Mouse (Mus musculus): ENCODE measurements at regions not wholly inside any gene's neighbourhood (a gene's known extent, or its start where the extent isn't known, plus 50 kb on each side); places are given as distances from the start of the nearest gene placed in this dataset.

GRCm38 (mm10) chr2:168837951-168838570 is 70.3 kb upstream of the Sall4 start:
- no peak for TF ChIP-seq CTCF (IDR thresholded peaks at IDR 0.05; ENCODE audit: control insufficient read depth, insufficient read depth, insufficient replicate concordance, low read depth, low read length)
- TF ChIP-seq POLR2A (IDR thresholded peaks at IDR 0.05; ENCODE audit: control insufficient read depth, low read depth, low read length): no peak
- Histone ChIP-seq H3K27ac (ENCODE audit: control insufficient read depth, insufficient read depth, low read depth, low read length) (no peak overlapping the region), H3K27me3 (ENCODE audit: control insufficient read depth, insufficient read depth, low read length) (peaks cover 6% of the 10 kb centered on the region; the same call in 1 of the 2 replicates), H3K4me3 (ENCODE audit: control insufficient read depth, low read depth, low read length) (no peak overlapping the region), H3K36me3 (ENCODE audit: control insufficient read depth, insufficient read depth, low read length) (no peaks in the 10 kb centered on the region), H3K4me1 (ENCODE audit: control insufficient read depth, insufficient read depth, low read length) (peaks cover 11% of the 10 kb centered on the region)

GRCm38 (mm10) chr2:168834771-168835170 is 67.0 kb upstream of the Sall4 start:
- no peaks in the 10 kb centered on the region for H3K27me3 ChIP-seq (ENCODE audit: control insufficient read depth, insufficient read depth, low read length)
- H3K4me3 ChIP-seq (ENCODE audit: control insufficient read depth, low read depth, low read length): no peak overlapping the region
- no peak overlapping the region for H3K27ac ChIP-seq (ENCODE audit: control insufficient read depth, insufficient read depth, low read depth, low read length)
- peaks cover 4% of the 10 kb centered on the region for H3K4me1 ChIP-seq (ENCODE audit: control insufficient read depth, insufficient read depth, low read length)
- no peaks in the 10 kb centered on the region for H3K36me3 ChIP-seq (ENCODE audit: control insufficient read depth, insufficient read depth, low read length)
- TF ChIP-seq CTCF (IDR thresholded peaks at IDR 0.05; ENCODE audit: control insufficient read depth, insufficient read depth, insufficient replicate concordance, low read depth, low read length) (no peak), POLR2A (IDR thresholded peaks at IDR 0.05; ENCODE audit: control insufficient read depth, low read depth, low read length) (no peak)

GRCm38 (mm10) chr2:168831740-168832139 is 64.0 kb upstream of the Sall4 start:
- TF ChIP-seq POLR2A (IDR thresholded peaks at IDR 0.05; ENCODE audit: control insufficient read depth, low read depth, low read length) (no peak), CTCF (IDR thresholded peaks at IDR 0.05; ENCODE audit: control insufficient read depth, insufficient read depth, insufficient replicate concordance, low read depth, low read length) (no peak)
- Histone ChIP-seq H3K36me3 (ENCODE audit: control insufficient read depth, insufficient read depth, low read length) (no peaks in the 10 kb centered on the region), H3K27ac (ENCODE audit: control insufficient read depth, insufficient read depth, low read depth, low read length) (no peak overlapping the region), H3K4me3 (ENCODE audit: control insufficient read depth, low read depth, low read length) (no peak overlapping the region), H3K27me3 (ENCODE audit: control insufficient read depth, insufficient read depth, low read length) (no peaks in the 10 kb centered on the region), H3K4me1 (ENCODE audit: control insufficient read depth, insufficient read depth, low read length) (no peaks in the 10 kb centered on the region)

- no peaks in the 10 kb centered on the region for H3K36me3 ChIP-seq (ENCODE audit: control insufficient read depth, insufficient read depth, low read length)
- no peaks in the 10 kb centered on the region for H3K27me3 ChIP-seq (ENCODE audit: control insufficient read depth, insufficient read depth, low read length)
- peaks cover 3% of the 10 kb centered on the region for H3K4me1 ChIP-seq (ENCODE audit: control insufficient read depth, insufficient read depth, low read length)
- no peak overlapping the region for H3K27ac ChIP-seq (ENCODE audit: control insufficient read depth, insufficient read depth, low read depth, low read length)
- H3K4me3 ChIP-seq (ENCODE audit: control insufficient read depth, low read depth, low read length): no peak overlapping the region
- TF ChIP-seq CTCF (IDR thresholded peaks at IDR 0.05; ENCODE audit: control insufficient read depth, insufficient read depth, insufficient replicate concordance, low read depth, low read length): no peak
- no peak for TF ChIP-seq POLR2A (IDR thresholded peaks at IDR 0.05; ENCODE audit: control insufficient read depth, low read depth, low read length)
These were observed 52.9 kb upstream of the Sall4 start for GRCm38 (mm10) chr2:168820648-168821047.

Data from testis, adult 2 months (tissue).